ENCODE assay signal across 8 mouse cellular contexts in genomic region chr16:31948345-31948774, GRCm38 (mm10). TPM values are rescaled to one million over a fixed set of nuclear protein-coding genes. Genes with fewer than 3 reads are reported as not detected.
DNase-seq lines count a peak whose midpoint lies in the region; ATAC-seq lines count a peak whose summit lies in the region.

Gene 0610012G03Rik, minus strand, starts transcription at chr16:31948494.
Gene Ncbp2, plus strand, starts transcription at chr16:31948513.

- DNase-seq in Muller cell, postnatal 12 days (ENCODE audit: inconsistent ontology term): peak; percentile 94
- DNase-seq in cerebellum, adult 9-11 months: peak; percentile 94
- peak; percentile 91 to 97 for DNase-seq in frontal cortex, postnatal 10 days (ENCODE audit: low spot score in 2 of 2)
- DNase-seq in layer of hippocampus, postnatal 14 days (ENCODE audit: low spot score in 2 of 2): peak; percentile 96 to 97
- peak; percentile 97 for DNase-seq in lung, postnatal 14 days
- DNase-seq in retina, adult 2 months (ENCODE audit: low read depth, low spot score): peak; percentile 87
- DNase-seq in thymus, postnatal 36 days: peak; percentile 95

- H3K27me3 ChIP-seq in hindbrain, embryonic 12.5 days: no peaks in the 10 kb centered on the region

- H3K9ac ChIP-seq in hindbrain, embryonic 12.5 days: peak within 1 kb of the TSS; percentile 92

- H3K4me1 ChIP-seq in hindbrain, embryonic 12.5 days: peaks cover 44% of the 10 kb centered on the region

- under 1% methylated on average over 53 of the region's 55 CpGs for WGBS in hindbrain, embryonic 12.5 days

- peak within 1 kb of the TSS; percentile 84 for H3K4me2 ChIP-seq in hindbrain, embryonic 12.5 days (replicated peaks)

- peaks cover 23% of the 10 kb centered on the region; the same call in 1 of the 2 replicates for H3K36me3 ChIP-seq in hindbrain, embryonic 12.5 days

- peak within 1 kb of the TSS; percentile 88 for H3K4me3 ChIP-seq in hindbrain, embryonic 12.5 days

- peak; percentile 85 for ATAC-seq in hindbrain, embryonic 12.5 days (ENCODE audit: low FRiP score)

- no peaks in the 10 kb centered on the region for H3K9me3 ChIP-seq in hindbrain, embryonic 12.5 days (replicated peaks)

- peak within 1 kb of the TSS; percentile 93 for H3K27ac ChIP-seq in hindbrain, embryonic 12.5 days

RNA-seq across cellular contexts. Expression of gene 0610012G03Rik, which starts in this region (rescaled TPM):
- 81.1 and 88.2 TPM in 2 replicates for polyA plus RNA-seq in hindbrain, embryonic 12.5 days (2016; fragmentation: Nextera tagmentation; extraction: Ambion mirVana)
- total RNA-seq in layer of hippocampus, postnatal 14 days (2021): 10 to 100 TPM; 49.5 to 50.8 TPM

RNA-seq across cellular contexts. Expression of gene Ncbp2, which starts in this region (rescaled TPM):
- polyA plus RNA-seq in hindbrain, embryonic 12.5 days (2016; fragmentation: Nextera tagmentation; extraction: Ambion mirVana): 123 and 128 TPM in 2 replicates
- 10 to 100 TPM; 47.8 to 52.5 TPM for total RNA-seq in layer of hippocampus, postnatal 14 days (2021)

Comparison
In these comparisons a context has a peak if more than half of its experiments do, and no peak if none do; other contexts are left out.
1. Peak in every context shown above with its lines: DNase-seq, ATAC-seq, H3K4me3 ChIP-seq and H3K27ac ChIP-seq.